Mouse (Mus musculus) thymus, postnatal 10 days (tissue): ENCODE measurements around the gene Babam1.

Experiments
- DNase-seq, 2 experiments: peaks; one replicate each; pipeline ENCODE4 v3.0.0; 2021; ENCODE audit warnings: low spot score in 2 of 2

Gene Babam1

GRCm38 (mm10) chr8:71381421-71381970 is 15.2 kb upstream of the Babam1 start, which contains the start of gene Nr2f6:
Gene Nr2f6 (minus strand): TSS chr8:71381960.
- DNase-seq = peak in 1 of 2 experiments; percentile 37

GRCm38 (mm10) chr8:71381971-71382961 is 14.4 kb upstream of the Babam1 start:
- DNase-seq = peak; percentile 51 to 53

- no peak for DNase-seq
Observed at GRCm38 (mm10) chr8:71383396-71383795, 13.3 kb upstream of the Babam1 start.

GRCm38 (mm10) chr8:71383860-71384259 is 12.8 kb upstream of the Babam1 start:
- DNase-seq = no peak

- DNase-seq = no peak
Observed at GRCm38 (mm10) chr8:71385212-71385835, 11.3 kb upstream of the Babam1 start.

GRCm38 (mm10) chr8:71388267-71388666 is 8.4 kb upstream of the Babam1 start:
- no peak for DNase-seq

GRCm38 (mm10) chr8:71391696-71392095 is 5.0 kb upstream of the Babam1 start:
- DNase-seq = no peak

GRCm38 (mm10) chr8:71392391-71392790 is 4.3 kb upstream of the Babam1 start:
- no peak for DNase-seq

- DNase-seq = no peak
Observed at GRCm38 (mm10) chr8:71392871-71393270, 3.8 kb upstream of the Babam1 start.

GRCm38 (mm10) chr8:71394481-71394880 is 2.2 kb upstream of the Babam1 start:
- DNase-seq = no peak

- no peak for DNase-seq
Observed at GRCm38 (mm10) chr8:71395071-71395470, 1.6 kb upstream of the Babam1 start.

- DNase-seq = no peak
Observed at GRCm38 (mm10) chr8:71395629-71396028, 1.0 kb upstream of the Babam1 start, which contains the start of gene Ushbp1. Gene Ushbp1 (minus strand): TSS chr8:71395802.

GRCm38 (mm10) chr8:71397701-71398100 is 1.0 kb downstream of the Babam1 start:
- no peak for DNase-seq

GRCm38 (mm10) chr8:71400826-71401225 is 4.2 kb downstream of the Babam1 start:
- DNase-seq = no peak

GRCm38 (mm10) chr8:71401454-71401853 is 4.8 kb downstream of the Babam1 start:
- no peak for DNase-seq

- no peak for DNase-seq
Observed at GRCm38 (mm10) chr8:71402446-71402964, 5.8 kb downstream of the Babam1 start.

GRCm38 (mm10) chr8:71403107-71403885 is 6.6 kb downstream of the Babam1 start:
- DNase-seq = no peak

- DNase-seq = no peak
Observed at GRCm38 (mm10) chr8:71404011-71404410, 7.3 kb downstream of the Babam1 start.

GRCm38 (mm10) chr8:71404951-71405351 is 8.3 kb downstream of the Babam1 start:
- DNase-seq = no peak

- peak; percentile 94 to 98 for DNase-seq
Observed at GRCm38 (mm10) chr8:71405401-71406098, 8.9 kb downstream of the Babam1 start, which contains the start of gene Ankle1. Gene Ankle1 (plus strand): TSS chr8:71406010.
